Mouse (Mus musculus): ENCODE results near the gene Yipf1. TPM values are rescaled to one million over a fixed set of nuclear protein-coding genes. Genes with fewer than 3 reads are reported as not detected.

The Yipf1 gene
- total RNA-seq (2014; rRNA removed; ENCODE audit: low replicate concordance), result 40.1 and 51.3 TPM in 2 replicates
- 46.7 and 49.5 TPM in 2 replicates for polyA plus RNA-seq (2015; fragmentation: Nextera tagmentation; extraction: Ambion mirVana)

DNA sequence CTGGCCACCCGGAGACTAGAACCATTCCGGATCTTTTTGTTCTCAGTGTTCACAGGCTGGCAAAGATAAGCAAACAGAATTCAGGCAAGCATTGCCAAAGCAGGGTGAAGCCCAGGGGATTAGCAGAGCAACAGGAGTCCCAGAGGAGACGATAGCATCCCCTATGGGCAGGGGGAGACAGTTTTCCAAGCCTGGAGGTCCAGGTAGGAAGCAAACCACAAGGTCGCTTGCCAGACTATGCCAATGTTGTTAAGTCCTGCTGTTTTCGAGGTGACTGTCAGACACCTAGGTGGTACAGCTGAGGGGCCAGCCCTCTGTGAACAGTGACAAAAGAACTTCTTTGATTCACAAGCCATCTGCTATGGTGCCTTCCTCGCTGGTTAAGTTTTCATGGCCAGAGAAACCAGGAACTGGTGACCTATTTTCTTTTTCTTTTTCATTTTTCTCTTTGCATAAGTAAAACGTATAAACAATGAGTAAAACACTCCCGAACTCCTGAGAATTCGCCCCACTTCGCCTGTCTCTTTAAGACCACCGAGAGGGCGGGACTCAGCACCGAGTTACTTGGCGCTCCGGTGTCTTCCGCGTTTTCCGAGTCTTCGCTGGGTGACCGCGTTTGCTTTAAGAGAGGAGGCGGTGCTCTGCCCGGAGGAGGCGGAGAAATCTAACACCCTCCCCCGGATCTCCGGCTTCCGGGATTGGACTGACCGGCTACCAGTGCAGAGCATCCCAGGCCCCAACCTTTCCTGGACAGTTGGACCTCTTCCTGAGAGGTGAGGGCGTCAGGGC lies at the start of gene Yipf1:
TSS of gene Yipf1 (plus strand) at position 674 of the 789 bp plus-strand sequence.
- Histone ChIP-seq H3K4me2 (ENCODE audit: low read depth, low read length) (peak within 1 kb of the TSS; percentile 89), H3K36me3 (replicated peaks; ENCODE audit: control insufficient read depth, insufficient read depth, low read length) (peaks cover 9% of the 10 kb centered on the region), H3K4me3 (ENCODE audit: low read depth, low read length) (peak within 1 kb of the TSS; percentile 68), H3K27ac (ENCODE audit: low read depth) (peak within 1 kb of the TSS; percentile 70), H3K9me3 (replicated peaks; ENCODE audit: control insufficient read depth, low read length) (no peaks in the 10 kb centered on the region), H3K4me1 (ENCODE audit: control insufficient read depth, insufficient read depth) (peaks cover 6% of the 10 kb centered on the region; the same call in 1 of the 2 replicates), H3K27me3 (ENCODE audit: control insufficient read depth, insufficient read depth, low read length) (no peaks in the 10 kb centered on the region), H3K9ac (replicated peaks; ENCODE audit: low read depth, low read length) (peak within 1 kb of the TSS; percentile 72)
- WGBS, result under 1% methylated on average over 29 of the region's 29 CpGs
- peak; percentile 34 for TF ChIP-seq CTCF (IDR thresholded peaks at IDR 0.05; ENCODE audit: low read depth)
- no peak for TF ChIP-seq EP300 (IDR thresholded peaks at IDR 0.05; ENCODE audit: low read depth)
- DNase-seq (ENCODE audit: low spot score), result peak; percentile 93
- ATAC-seq (ENCODE audit: insufficient read depth, low read depth), result peak; percentile 97

- 0 out of 2 replicates have a peak, but pooled peaks cover 4% of the 10 kb centered on the region for H3K36me3 ChIP-seq (replicated peaks; ENCODE audit: control insufficient read depth, insufficient read depth, low read length)
- WGBS, result 71% methylated on average over 4 of the region's 4 CpGs
Measured at GRCm38 (mm10) chr4:107273683-107274082, 40.5 kb upstream of the Yipf1 start.

GRCm38 (mm10) chr4:107274511-107274910 lies 39.7 kb upstream of the Yipf1 start:
- no peak for TF ChIP-seq EP300 (IDR thresholded peaks at IDR 0.05; ENCODE audit: low read depth)
- Histone ChIP-seq H3K36me3 (replicated peaks; ENCODE audit: control insufficient read depth, insufficient read depth, low read length) (0 out of 2 replicates have a peak, but pooled peaks cover 4% of the 10 kb centered on the region), H3K9me3 (replicated peaks; ENCODE audit: control insufficient read depth, low read length) (no peaks in the 10 kb centered on the region), H3K27me3 (ENCODE audit: control insufficient read depth, insufficient read depth, low read length) (no peaks in the 10 kb centered on the region), H3K9ac (replicated peaks; ENCODE audit: low read depth, low read length) (no peak overlapping the region), H3K27ac (ENCODE audit: low read depth) (peak overlapping the region; percentile 39; the same call in 1 of the 2 replicates), H3K4me2 (ENCODE audit: low read depth, low read length) (no peak overlapping the region), H3K4me3 (ENCODE audit: low read depth, low read length) (no peak overlapping the region), H3K4me1 (ENCODE audit: control insufficient read depth, insufficient read depth) (no peaks in the 10 kb centered on the region)
- ATAC-seq (ENCODE audit: insufficient read depth, low read depth) (no peak), DNase-seq (ENCODE audit: low spot score) (no peak)
- 66% methylated on average over 5 of the region's 5 CpGs for WGBS

More at GRCm38 (mm10) chr4:107273683-107274082, 40.5 kb upstream of the Yipf1 start:
- no peaks in the 10 kb centered on the region for H3K4me1 ChIP-seq (ENCODE audit: control insufficient read depth, insufficient read depth)
- H3K27ac ChIP-seq (ENCODE audit: low read depth), result no peak overlapping the region
- TF ChIP-seq EP300 (IDR thresholded peaks at IDR 0.05; ENCODE audit: low read depth) (no peak), CTCF (IDR thresholded peaks at IDR 0.05; ENCODE audit: low read depth) (no peak)
- DNase-seq (ENCODE audit: low spot score) (no peak), ATAC-seq (ENCODE audit: insufficient read depth, low read depth) (no peak)
- no peak overlapping the region for H3K4me2 ChIP-seq (ENCODE audit: low read depth, low read length)
- no peak overlapping the region for H3K4me3 ChIP-seq (ENCODE audit: low read depth, low read length)
- no peaks in the 10 kb centered on the region for H3K27me3 ChIP-seq (ENCODE audit: control insufficient read depth, insufficient read depth, low read length)
- H3K9ac ChIP-seq (replicated peaks; ENCODE audit: low read depth, low read length), result no peak overlapping the region
- no peaks in the 10 kb centered on the region for H3K9me3 ChIP-seq (replicated peaks; ENCODE audit: control insufficient read depth, low read length)

GRCm38 (mm10) chr4:107278188-107278707 lies 35.9 kb upstream of the Yipf1 start:
- Histone ChIP-seq H3K4me3 (ENCODE audit: low read depth, low read length) (no peak overlapping the region), H3K9me3 (replicated peaks; ENCODE audit: control insufficient read depth, low read length) (no peaks in the 10 kb centered on the region), H3K27ac (ENCODE audit: low read depth) (no peak overlapping the region), H3K36me3 (replicated peaks; ENCODE audit: control insufficient read depth, insufficient read depth, low read length) (peaks cover 10% of the 10 kb centered on the region; the same call in 1 of the 2 replicates), H3K27me3 (ENCODE audit: control insufficient read depth, insufficient read depth, low read length) (no peaks in the 10 kb centered on the region), H3K4me1 (ENCODE audit: control insufficient read depth, insufficient read depth) (no peaks in the 10 kb centered on the region), H3K4me2 (ENCODE audit: low read depth, low read length) (no peak overlapping the region), H3K9ac (replicated peaks; ENCODE audit: low read depth, low read length) (no peak overlapping the region)
- DNase-seq (ENCODE audit: low spot score), result no peak
- ATAC-seq (ENCODE audit: insufficient read depth, low read depth), result no peak
- TF ChIP-seq CTCF (IDR thresholded peaks at IDR 0.05; ENCODE audit: low read depth) (no peak), EP300 (IDR thresholded peaks at IDR 0.05; ENCODE audit: low read depth) (no peak)
- 30% methylated on average over 8 of the region's 8 CpGs for WGBS

DNA sequence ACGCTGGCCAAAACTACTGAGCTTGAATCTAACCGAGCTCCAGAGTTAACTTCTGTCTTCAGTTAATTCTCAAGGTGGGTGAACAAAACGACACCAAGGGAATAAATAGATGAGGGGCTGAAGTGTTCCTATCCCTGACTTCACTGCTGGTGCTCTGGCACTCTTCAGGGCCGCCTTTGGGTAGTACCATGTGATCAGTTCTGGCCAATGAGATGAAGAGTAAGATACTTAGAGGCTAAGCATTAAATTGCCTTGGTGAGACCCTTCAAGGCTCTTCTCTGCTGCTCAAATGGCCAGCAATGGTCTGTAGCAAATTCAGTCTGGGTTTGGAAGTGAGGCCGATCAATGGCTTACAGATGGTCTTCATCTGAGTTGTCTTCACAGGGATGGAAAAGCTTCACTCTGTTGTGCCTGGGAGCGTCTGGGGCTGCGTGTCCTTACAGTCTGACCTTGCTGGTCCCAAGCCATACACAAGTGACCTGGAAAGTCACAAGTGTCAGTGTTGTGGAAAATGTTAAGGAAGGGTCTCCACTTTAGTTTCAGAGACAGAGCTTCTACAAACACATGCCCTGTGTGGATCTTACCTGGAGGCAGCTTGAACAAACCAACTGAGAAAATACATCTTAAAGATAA lies 33.2 kb upstream of the Yipf1 start:
- no peak for DNase-seq (ENCODE audit: low spot score)
- Histone ChIP-seq H3K27me3 (ENCODE audit: control insufficient read depth, insufficient read depth, low read length) (no peaks in the 10 kb centered on the region), H3K4me1 (ENCODE audit: control insufficient read depth, insufficient read depth) (no peaks in the 10 kb centered on the region), H3K36me3 (replicated peaks; ENCODE audit: control insufficient read depth, insufficient read depth, low read length) (peaks cover 6% of the 10 kb centered on the region; the same call in 1 of the 2 replicates), H3K27ac (ENCODE audit: low read depth) (no peak overlapping the region), H3K4me2 (ENCODE audit: low read depth, low read length) (no peak overlapping the region), H3K9me3 (replicated peaks; ENCODE audit: control insufficient read depth, low read length) (no peaks in the 10 kb centered on the region), H3K9ac (replicated peaks; ENCODE audit: low read depth, low read length) (no peak overlapping the region), H3K4me3 (ENCODE audit: low read depth, low read length) (no peak overlapping the region)
- no peak for ATAC-seq (ENCODE audit: insufficient read depth, low read depth)
- 65% methylated on average over 7 of the region's 7 CpGs for WGBS
- TF ChIP-seq EP300 (IDR thresholded peaks at IDR 0.05; ENCODE audit: low read depth) (no peak), CTCF (IDR thresholded peaks at IDR 0.05; ENCODE audit: low read depth) (no peak)
